Mouse (Mus musculus) gastrocnemius, postnatal 4 days (tissue): ENCODE data around the gene Wfdc3. TPM values are rescaled to one million over a fixed set of nuclear protein-coding genes. Genes with fewer than 3 reads are reported as not detected.
A peak's percentile ranks its signal among the peaks of the same experiment; 100 is the strongest.

Source experiments
- DNase-seq, 2 experiments: peaks; one replicate each; pipeline ENCODE4 v3.0.0; 2021 to 2022; ENCODE audit warnings: low spot score in 2 of 2, mixed read lengths in 2 of 2
- long read RNA-seq, 2 experiments: library from polyadenylated mRNA; stranded (forward); transcript quantifications; one replicate each; pipeline ENCODE4 v2.0.0; 2021
- total RNA-seq, 2 experiments: library from RNA; stranded (reverse); gene quantifications; 2 replicates each; pipeline ENCODE4 v1.2.3; 2021

The Wfdc3 gene
- total RNA-seq = not detected
- long read RNA-seq, experiment 1 = 0 reads
- long read RNA-seq, experiment 2 = 0 reads

DNA sequence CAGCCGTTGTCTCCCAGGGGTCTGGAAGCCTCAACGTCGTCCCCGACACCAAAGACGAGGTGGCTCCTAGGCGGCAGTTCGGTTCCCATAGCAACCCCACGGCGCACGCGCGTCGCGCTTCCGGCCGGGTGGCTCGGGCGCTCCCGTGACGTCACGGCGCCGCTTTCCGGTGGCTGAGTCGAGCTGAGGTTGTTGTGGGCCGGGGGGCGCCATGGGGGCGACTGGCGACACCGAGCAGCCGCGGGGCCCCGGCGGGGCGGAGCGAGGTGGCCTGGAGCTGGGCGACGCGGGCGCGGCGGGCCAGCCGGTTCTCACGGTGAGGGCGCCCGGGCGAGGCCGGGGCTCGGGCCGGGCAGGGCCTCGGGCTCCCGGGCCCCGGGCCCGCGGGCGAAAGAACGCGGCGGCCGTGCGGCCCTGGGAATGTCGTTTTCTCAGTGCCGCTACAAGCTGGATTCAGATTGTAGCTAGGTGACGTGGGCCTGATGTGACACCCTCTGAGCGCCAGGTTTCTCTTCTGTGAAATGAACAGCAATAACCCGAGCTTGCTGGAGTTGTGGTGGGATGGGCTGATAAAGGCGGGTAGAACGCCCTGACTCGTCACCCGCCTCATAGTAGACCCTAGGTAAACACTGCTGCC, at the start of gene Wfdc3, which contains the start of gene Dnttip1:
Gene Wfdc3 (minus strand): TSS at position 89 of the 637 bp plus-strand sequence.
Gene Dnttip1 (plus strand): TSS at position 141 of the 637 bp plus-strand sequence.
- DNase-seq = peak; percentile 94

DNA sequence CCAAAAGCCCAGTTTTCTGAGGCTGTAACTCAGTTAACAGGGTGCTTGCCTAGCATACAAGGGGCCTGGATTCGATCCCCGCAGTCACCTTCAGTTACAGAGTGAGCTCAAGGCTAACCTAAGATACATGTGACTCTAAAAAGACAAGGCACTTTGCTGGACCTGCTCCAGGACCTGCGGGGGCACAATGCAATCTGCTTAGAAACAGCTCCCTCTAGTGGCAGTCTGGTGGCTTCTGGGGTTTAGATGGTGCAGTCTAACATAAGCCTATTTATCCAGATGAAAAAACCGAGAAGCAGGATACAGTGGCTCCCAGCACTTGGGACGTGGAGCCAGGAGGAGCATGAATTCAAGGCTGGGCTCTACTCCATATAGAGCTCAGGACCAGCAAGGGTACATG, 48.6 kb upstream of the Wfdc3 start:
- DNase-seq = peak; percentile 63 to 85

DNA sequence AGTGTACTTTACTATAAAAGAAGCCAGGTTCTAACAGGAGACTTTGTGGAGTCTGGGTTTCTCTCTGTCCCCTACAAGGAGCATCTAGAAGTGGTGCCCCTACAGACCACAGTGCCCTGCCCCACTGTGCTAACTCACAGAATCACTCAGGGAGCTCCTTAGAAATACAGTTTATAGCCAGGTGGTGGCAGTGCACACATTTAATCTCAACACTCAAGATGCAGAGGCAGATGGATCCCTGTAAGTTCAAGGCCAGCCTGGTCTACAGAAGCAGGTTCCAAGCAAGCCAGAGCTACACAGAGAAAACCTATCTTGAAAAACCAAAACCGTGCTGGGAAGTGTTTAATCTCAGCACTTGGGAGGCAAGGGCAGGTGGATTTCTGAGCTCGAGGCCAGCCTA, 48.0 kb upstream of the Wfdc3 start:
- no peak for DNase-seq

- no peak for DNase-seq
These were observed 47.5 kb upstream of the Wfdc3 start for GRCm38 (mm10) chr2:164793236-164793635.

DNA sequence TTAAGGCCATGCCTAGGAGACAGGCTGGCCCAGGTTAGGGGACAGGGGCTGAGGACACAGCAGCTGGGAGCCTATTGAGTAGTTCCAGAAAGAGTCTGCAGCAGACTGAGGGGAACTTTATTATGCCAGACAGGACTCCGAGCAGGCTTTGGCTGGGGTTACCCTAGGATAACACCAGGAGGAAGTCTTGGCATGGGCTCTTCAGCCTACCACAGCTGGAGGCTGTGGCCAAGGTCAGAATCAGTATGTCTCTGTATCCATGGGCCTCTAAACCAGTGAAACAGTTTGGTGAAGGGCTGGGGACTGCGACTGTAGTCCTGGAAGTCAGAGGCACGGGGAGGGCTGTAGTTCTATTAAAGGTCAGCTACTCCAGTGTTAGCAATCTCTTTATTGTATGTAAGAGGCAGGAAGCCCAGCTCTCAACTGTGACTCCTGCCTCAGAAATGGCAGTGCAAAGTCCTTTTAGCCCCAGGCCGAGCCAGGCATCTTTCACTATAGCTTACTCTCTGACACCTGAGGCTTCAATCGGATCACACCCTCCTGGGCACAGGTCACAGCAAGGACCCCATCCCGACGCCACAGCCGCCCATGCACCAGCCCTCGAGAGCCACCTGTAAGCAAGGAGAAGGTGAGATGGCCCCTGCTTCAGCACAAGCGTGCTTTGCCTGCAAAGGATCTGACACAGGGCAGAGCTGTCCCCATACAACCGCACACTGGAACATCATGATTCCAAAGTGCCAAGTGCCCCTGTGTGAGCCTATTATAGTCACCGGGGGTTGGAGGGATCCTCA, 46.9 kb upstream of the Wfdc3 start:
- no peak for DNase-seq

DNA sequence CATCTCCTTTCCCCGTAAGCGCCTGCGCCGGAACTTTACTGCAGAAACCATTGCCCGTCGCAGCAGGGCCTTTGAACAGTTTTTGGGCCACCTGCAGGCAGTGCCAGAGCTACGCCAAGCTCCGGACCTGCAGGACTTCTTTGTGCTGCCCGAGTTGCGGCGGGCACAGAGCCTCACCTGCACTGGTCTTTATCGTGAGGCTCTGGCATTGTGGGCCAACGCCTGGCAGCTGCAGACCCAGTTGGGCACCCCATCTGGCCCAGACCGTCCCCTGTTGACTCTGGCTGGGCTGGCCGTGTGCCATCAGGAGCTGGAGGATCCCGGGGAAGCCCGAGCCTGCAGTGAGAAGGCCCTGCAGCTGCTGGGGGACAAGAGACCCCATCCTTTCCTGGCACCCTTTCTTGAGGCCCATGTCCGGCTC, 46.1 kb upstream of the Wfdc3 start:
- no peak for DNase-seq

- DNase-seq = no peak
These were observed 44.7 kb upstream of the Wfdc3 start for GRCm38 (mm10) chr2:164790451-164790850.

GRCm38 (mm10) chr2:164788411-164788810, 42.7 kb upstream of the Wfdc3 start:
- no peak for DNase-seq

DNA sequence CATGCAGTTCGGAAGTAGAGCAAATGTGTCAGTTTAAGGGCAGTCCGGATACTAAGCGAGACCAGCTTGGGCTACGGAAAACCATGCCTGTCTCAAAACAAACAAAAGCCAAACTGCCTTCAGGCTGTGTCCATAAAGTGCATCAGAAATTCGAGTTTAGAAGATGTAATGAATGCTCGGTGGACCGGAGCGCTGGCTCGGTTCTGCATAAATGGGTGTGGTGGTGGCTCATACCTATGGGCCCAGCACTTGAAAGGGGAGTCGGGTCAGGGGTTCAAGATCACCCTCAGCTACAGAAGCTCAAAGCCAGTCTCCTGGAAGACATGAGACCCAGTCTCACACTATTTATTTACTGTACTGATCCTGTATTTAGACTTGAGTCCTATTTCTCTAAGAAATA, 42.0 kb upstream of the Wfdc3 start:
- no peak for DNase-seq

DNA sequence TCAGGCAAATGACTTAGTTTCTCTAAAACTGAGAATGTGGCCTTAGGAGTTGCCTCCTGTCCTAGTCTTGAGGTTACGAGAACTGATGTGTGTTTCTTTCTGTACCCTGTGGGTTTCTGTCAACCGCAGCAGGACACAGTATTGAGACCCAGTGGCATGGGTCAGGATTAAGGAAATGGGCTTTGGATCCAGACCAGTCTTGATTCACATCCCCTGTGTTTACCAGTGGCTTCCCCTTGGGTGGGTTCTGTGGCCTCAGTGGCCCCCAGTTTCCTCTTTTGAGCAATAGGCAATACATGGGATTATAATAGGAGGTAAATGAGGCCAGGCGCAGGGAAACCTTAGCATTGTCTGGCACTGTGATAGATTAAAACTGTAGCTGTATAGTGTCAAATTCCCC, 41.3 kb upstream of the Wfdc3 start:
- DNase-seq = no peak

- DNase-seq = no peak
These were observed 40.7 kb upstream of the Wfdc3 start for GRCm38 (mm10) chr2:164786388-164786885.

GRCm38 (mm10) chr2:164785481-164786387, 40.0 kb upstream of the Wfdc3 start, which contains the start of gene Snx21:
Gene Snx21, plus strand, starts transcription at chr2:164785823.
- DNase-seq = peak; percentile 77 to 85

GRCm38 (mm10) chr2:164784869-164785420, 39.2 kb upstream of the Wfdc3 start:
- no peak for DNase-seq

GRCm38 (mm10) chr2:164783926-164784581, 38.3 kb upstream of the Wfdc3 start:
- no peak for DNase-seq

GRCm38 (mm10) chr2:164781876-164782275, 36.1 kb upstream of the Wfdc3 start:
- no peak for DNase-seq

DNA sequence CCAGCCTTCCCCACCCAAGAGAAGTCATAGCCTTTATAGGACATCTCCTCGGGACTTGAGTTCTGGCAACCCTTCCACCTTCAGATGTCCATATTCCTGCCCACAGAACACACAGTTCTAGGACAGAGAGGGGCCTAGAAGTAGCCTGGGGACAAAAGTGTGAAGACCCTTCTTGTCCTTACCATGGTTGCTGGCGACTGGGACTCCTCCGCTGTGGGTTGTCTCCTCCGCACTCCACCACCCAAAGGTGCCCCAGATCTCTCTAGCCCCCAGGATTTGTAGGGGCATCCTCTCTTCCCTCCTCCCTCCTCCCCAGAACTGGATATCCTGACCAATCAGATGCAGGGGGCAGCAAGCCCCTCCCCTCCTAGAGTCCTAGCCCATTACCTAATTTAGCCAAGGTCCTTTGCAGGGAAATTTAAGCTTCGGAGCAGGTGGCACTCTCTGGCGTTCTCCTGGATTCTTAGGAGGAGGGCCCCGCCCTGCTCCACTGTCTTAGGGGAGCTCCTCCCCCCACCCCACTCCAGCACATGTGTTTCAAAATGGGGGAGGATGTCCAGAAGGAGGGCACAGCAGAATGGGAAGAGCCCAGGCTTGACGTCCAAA, 33.9 kb upstream of the Wfdc3 start, which contains the start of gene Tnnc2:
Gene Tnnc2 (minus strand): TSS at position 487 of the 606 bp plus-strand sequence.
- DNase-seq = no peak

DNA sequence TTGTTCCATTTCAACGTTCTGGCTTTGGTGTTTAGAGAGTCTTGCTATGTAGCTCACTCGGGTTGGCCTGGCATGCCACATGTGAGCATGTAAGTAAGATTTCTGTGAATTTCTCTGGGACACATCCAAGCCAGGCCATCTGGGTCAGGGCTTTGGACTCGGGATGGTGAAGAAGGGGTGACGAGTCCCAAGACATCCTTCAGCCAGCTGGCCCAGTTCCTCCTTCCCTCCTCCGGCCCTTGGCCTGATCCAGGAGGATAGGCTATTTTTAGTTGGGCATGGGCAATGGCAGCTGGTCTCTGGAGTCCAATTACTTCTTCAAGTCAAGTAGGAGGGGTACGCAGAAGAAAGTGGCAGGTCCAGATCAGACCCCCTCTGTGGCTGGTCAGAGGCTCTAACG, 33.1 kb upstream of the Wfdc3 start:
- no peak for DNase-seq

- DNase-seq = no peak
These were observed 32.2 kb upstream of the Wfdc3 start for GRCm38 (mm10) chr2:164778015-164778287.

GRCm38 (mm10) chr2:164777246-164778014, 31.7 kb upstream of the Wfdc3 start:
- DNase-seq = no peak
